Mouse (Mus musculus): ENCODE data around the gene Dclre1a. TPM values are rescaled to one million over a fixed set of nuclear protein-coding genes. Genes with fewer than 3 reads are reported as not detected.

Gene Dclre1a
- 7.9 and 9.1 TPM in 2 replicates for polyA plus RNA-seq (2012; rRNA removed)

DNA sequence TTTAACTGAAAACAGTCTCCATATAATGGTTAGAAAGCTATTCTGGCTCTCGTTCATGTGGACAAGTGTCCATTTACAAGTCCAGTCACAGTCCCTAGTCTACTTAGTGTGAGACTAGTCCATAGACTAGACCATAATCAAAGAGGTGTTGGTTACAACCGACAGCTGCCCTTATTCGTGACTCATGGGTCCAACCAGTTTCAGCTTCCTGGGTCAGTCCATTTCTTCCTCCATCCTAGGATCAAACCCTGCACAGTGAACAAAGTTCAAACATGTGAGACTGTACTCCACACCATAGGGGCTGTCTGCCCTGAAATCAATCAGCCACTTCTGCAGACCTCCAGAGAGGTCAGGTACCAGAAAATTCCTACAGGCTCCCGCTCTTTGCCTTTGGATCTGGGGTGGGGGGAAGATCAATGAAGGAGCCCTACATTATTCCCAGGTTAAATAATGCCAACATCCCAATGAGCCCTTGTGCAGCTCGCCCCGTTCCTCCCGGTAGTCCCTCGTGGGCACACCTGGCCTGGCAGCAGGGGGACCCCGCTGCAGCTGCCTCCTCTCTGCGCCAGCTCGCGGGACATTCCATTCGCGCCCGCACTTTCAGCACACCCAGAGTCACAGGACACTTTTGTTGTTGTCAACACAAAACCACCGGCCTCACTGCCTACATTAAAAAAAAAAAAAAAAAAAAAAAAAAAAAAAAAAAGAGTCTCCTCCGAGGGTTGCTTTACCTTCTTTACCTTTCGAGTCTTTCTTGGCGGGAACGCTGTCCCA is at the start of gene Dclre1a:
Dclre1a (minus strand) TSS at position 767 of the 774 bp plus-strand sequence.

DNA sequence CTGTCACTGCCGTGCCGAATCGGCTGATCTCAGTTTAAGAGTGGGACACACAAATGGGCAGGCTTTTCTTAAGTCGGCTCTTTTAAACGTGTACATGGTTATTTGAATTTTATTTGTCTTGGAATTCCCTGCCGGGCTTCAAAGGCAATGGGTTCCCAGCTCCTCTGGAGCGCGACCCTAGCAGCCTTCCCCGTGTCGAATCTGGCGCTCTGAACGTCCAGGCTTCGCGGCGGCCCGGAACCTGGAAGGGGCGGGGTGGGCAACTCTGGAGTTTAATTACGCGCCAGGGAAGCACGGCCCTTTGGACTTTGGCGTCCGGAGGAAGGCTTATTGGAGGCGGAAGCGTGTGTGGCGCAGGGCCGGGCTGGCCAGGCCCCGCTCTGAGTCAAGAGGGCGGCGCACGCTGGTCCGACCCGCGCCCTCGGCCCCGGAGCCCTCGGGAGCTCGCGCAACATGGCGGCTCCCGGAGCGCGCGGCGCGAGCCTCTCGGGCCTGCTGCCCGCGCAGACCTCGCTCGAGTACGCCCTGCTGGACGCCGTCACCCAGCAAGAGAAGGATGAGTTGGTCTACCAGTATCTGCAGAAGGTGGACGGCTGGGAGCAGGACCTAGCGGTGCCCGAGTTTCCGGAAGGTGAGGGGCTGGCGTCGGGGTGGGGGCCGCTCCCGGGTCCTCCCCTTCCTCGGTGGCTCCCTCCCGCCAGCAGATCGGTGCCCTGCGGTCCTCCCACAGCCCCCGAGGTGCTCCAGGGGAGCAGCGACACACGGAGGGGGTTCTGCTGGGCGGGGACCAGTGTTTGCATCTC is 409 bp upstream of the Dclre1a start, which contains the start of gene Nhlrc2:
Nhlrc2 (plus strand) TSS at position 32 of the 803 bp plus-strand sequence.

Other genes with a start within 250 kb of the Dclre1a start
- gene Nrap, start 158.2 kb downstream of the Dclre1a start, polyA plus RNA-seq (2012; rRNA removed): 0.10 and 0.16 TPM in 2 replicates
- 9.2 and 11.5 TPM in 2 replicates for gene Casp7, start 151.1 kb downstream of the Dclre1a start, polyA plus RNA-seq (2012; rRNA removed)
- 0.04 and 0.08 TPM in 2 replicates for gene Plekhs1, start 86.6 kb downstream of the Dclre1a start, polyA plus RNA-seq (2012; rRNA removed)
- gene Nhlrc2, start within 50 bp of the Dclre1a start, polyA plus RNA-seq (2012; rRNA removed): 4.5 and 5.0 TPM in 2 replicates
- 0.64 and 0.84 TPM in 2 replicates for gene Adrb1, start 174.0 kb upstream of the Dclre1a start, polyA plus RNA-seq (2012; rRNA removed)

All from liver, embryonic 18 days (tissue).